Mouse (Mus musculus) embryonic facial prominence, embryonic 11.5 days (tissue): ENCODE results near the gene Grk6. TPM values are rescaled to one million over a fixed set of nuclear protein-coding genes. Genes with fewer than 3 reads are reported as not detected.

ENCODE experiments used
- microRNA-seq: library from miRNA; unstranded; fragments of <30 nt; microRNA quantifications from one replicate; pipeline ENCODE4, GENCODE M21; 2016; ENCODE audit warnings: borderline number of aligned reads
- polyA plus RNA-seq: library from polyadenylated mRNA; unstranded; fragments of >200 nt; fragmentation: Nextera tagmentation; extraction: Ambion mirVana; gene quantifications from 2 replicates; pipeline ENCODE4 v1.2.1, GENCODE M21; 2014

Grk6 gene
- polyA plus RNA-seq, 1 experiment from 2014 or later: 50.4 TPM

Small RNA genes lying within 50 kb of the gene (microRNA-seq; reads per million reads assigned to microRNA genes)
- gene Mir6943 (not detected), gene Mir6944 (111 reads per million, percentile 42 among the genes with 10 or more reads in this experiment), gene Mir6945 (3.3 reads per million)

Other genes starting within 250 kb of the Grk6 start
- gene Nsd1, start 235.3 kb upstream of the Grk6 start, polyA plus RNA-seq: 62.3 and 67.4 TPM in 2 replicates
- 405 and 441 TPM in 2 replicates for gene Prelid1, start 124.6 kb upstream of the Grk6 start, polyA plus RNA-seq
- 84.8 and 104 TPM in 2 replicates for gene Rab24, start 123.1 kb upstream of the Grk6 start, polyA plus RNA-seq
- 24.1 and 27.1 TPM in 2 replicates for gene Mxd3, start 115.2 kb upstream of the Grk6 start, polyA plus RNA-seq
- gene Lman2, start 82.3 kb upstream of the Grk6 start, polyA plus RNA-seq: 78.1 and 81.8 TPM in 2 replicates
- 0.53 and 0.56 TPM in 2 replicates for gene Rgs14, start 75.3 kb upstream of the Grk6 start, polyA plus RNA-seq
- 0.14 TPM in 1 of 2 replicates, not detected in the other for gene Slc34a1, start 46.9 kb upstream of the Grk6 start, polyA plus RNA-seq
- not detected in 2 replicates for gene Pfn3, start 29.8 kb upstream of the Grk6 start, polyA plus RNA-seq
- gene F12, start 18.3 kb upstream of the Grk6 start, polyA plus RNA-seq: not detected in 2 replicates
- 1.7 TPM in 2 replicates for gene Prr7, start 19.2 kb downstream of the Grk6 start, polyA plus RNA-seq
- 231 and 252 TPM in 2 replicates for gene Dbn1, start 43.0 kb downstream of the Grk6 start, polyA plus RNA-seq
- 124 and 136 TPM in 2 replicates for gene Pdlim7, start 68.6 kb downstream of the Grk6 start, polyA plus RNA-seq
- gene Dok3, start 84.2 kb downstream of the Grk6 start, polyA plus RNA-seq: 1.0 and 1.3 TPM in 2 replicates
- gene Ddx41, start 91.6 kb downstream of the Grk6 start, polyA plus RNA-seq: 77.7 and 81.4 TPM in 2 replicates
- gene Fam193b, start 126.0 kb downstream of the Grk6 start, polyA plus RNA-seq: 36.7 and 37.0 TPM in 2 replicates
- gene Tmed9, start 128.7 kb downstream of the Grk6 start, polyA plus RNA-seq: 55.6 and 57.8 TPM in 2 replicates
- 14.2 and 16.3 TPM in 2 replicates for gene B4galt7, start 154.8 kb downstream of the Grk6 start, polyA plus RNA-seq
- gene Caml, start 177.9 kb downstream of the Grk6 start, polyA plus RNA-seq: 62.3 and 66.1 TPM in 2 replicates
- 54.1 and 58.0 TPM in 2 replicates for gene Ddx46, start 190.0 kb downstream of the Grk6 start, polyA plus RNA-seq
- gene B230219D22Rik, start 248.1 kb downstream of the Grk6 start, polyA plus RNA-seq: 78.3 and 82.0 TPM in 2 replicates